Mouse (Mus musculus) intestine, embryonic 14.5 days (tissue): ENCODE results near the gene Cmas. TPM values are rescaled to one million over a fixed set of nuclear protein-coding genes. Genes with fewer than 3 reads are reported as not detected.

Experiments used
- ATAC-seq: fragments of 200-750 bp; cut with Nextera tagmentation; replicated peaks from 2 replicates; pipeline ENCODE4 v1.8.0; 2017; ENCODE audit warnings: low read depth, moderate number of reproducible peaks, moderate TSS enrichment, moderate library complexity; ENCODE audit not compliant: low FRiP score, low TSS enrichment
- DNase-seq: peaks from one replicate; pipeline ENCODE4 v3.0.0-alpha.2; 2018; ENCODE audit warnings: low spot score
- H3K27ac ChIP-seq: fragments of 300-500 bp; sonication (generic); 2 replicates; pipeline ENCODE4 v1.5.1; 2014; ENCODE audit warnings: low read depth, mild to moderate bottlenecking, control low read depth
- H3K27me3 ChIP-seq: fragments of 300-500 bp; sonication (generic); replicated peaks from 2 replicates; pipeline ENCODE4 v1.6.1; 2014; ENCODE audit warnings: low read length, control low read depth; ENCODE audit not compliant: control insufficient read depth, insufficient read depth
- H3K36me3 ChIP-seq: fragments of 300-500 bp; sonication (generic); 2 replicates; pipeline ENCODE4 v1.6.1; 2014; ENCODE audit warnings: low read length, control low read depth; ENCODE audit not compliant: control insufficient read depth, insufficient read depth
- H3K4me1 ChIP-seq: fragments of 300-500 bp; sonication (generic); replicated peaks from 2 replicates; pipeline ENCODE4 v1.6.1; 2014; ENCODE audit warnings: low read length, control low read depth, mixed read lengths; ENCODE audit not compliant: control insufficient read depth, insufficient read depth
- H3K4me2 ChIP-seq: fragments of 300-500 bp; sonication (generic); 2 replicates; pipeline ENCODE4 v1.6.1; 2014; ENCODE audit warnings: low read length
- H3K4me3 ChIP-seq: fragments of 300-500 bp; sonication (generic); 2 replicates; pipeline ENCODE4 v1.5.1; 2014; ENCODE audit warnings: low read depth, low read length, control low read depth, mixed read lengths
- H3K9ac ChIP-seq: fragments of 300-500 bp; sonication (generic); 2 replicates; pipeline ENCODE4 v1.6.1; 2014; ENCODE audit warnings: mild to moderate bottlenecking, low read length
- H3K9me3 ChIP-seq: fragments of 300-500 bp; sonication (generic); 2 replicates; pipeline ENCODE4 v1.6.1; 2016; ENCODE audit warnings: low read length, control low read depth; ENCODE audit not compliant: control insufficient read depth
- WGBS: fragments of 180-500 bp; shearing (Covaris S2); extraction: QIAGEN DNeasy Blood & Tissue Kit; methylation state at CpG from one replicate; pipeline ENCODE4 v1.1.7; 2014; 5-methylcytosine and 5-hydroxymethylcytosine counted together
- polyA plus RNA-seq: library from polyadenylated mRNA; unstranded; fragments of >200 nt; fragmentation: Nextera tagmentation; extraction: Ambion mirVana; gene quantifications from 2 replicates; pipeline ENCODE4 v1.2.1, GENCODE M21; 2014

The Cmas gene
- polyA plus RNA-seq, 1 experiment from 2014 or later = 112 TPM

- DNase-seq (no peak), ATAC-seq (no peak)
- Histone ChIP-seq H3K36me3 (no peaks in the 10 kb centered on the region), H3K4me3 (no peak overlapping the region), H3K9ac (no peak overlapping the region), H3K4me1 (peaks cover 30% of the 10 kb centered on the region), H3K9me3 (no peaks in the 10 kb centered on the region), H3K4me2 (no peak overlapping the region), H3K27me3 (no peaks in the 10 kb centered on the region), H3K27ac (no peak overlapping the region)
- WGBS = 38% methylated on average over 13 of the region's 13 CpGs
Measured at GRCm38 (mm10) chr6:142792241-142792968, 35.9 kb downstream of the Cmas start.

- ATAC-seq (no peak), DNase-seq (no peak)
- peak overlapping the region; percentile 14; the same call in 1 of the 2 replicates for H3K27ac ChIP-seq
Measured at GRCm38 (mm10) chr6:142793468-142793867, 37.0 kb downstream of the Cmas start.

GRCm38 (mm10) chr6:142795087-142795486 is 38.6 kb downstream of the Cmas start:
- Histone ChIP-seq H3K36me3 (no peaks in the 10 kb centered on the region), H3K9ac (no peak overlapping the region), H3K27me3 (no peaks in the 10 kb centered on the region), H3K4me2 (peak overlapping the region; percentile 27; the same call in 1 of the 2 replicates), H3K4me1 (peaks cover 30% of the 10 kb centered on the region), H3K27ac (peak overlapping the region; percentile 24; the same call in 1 of the 2 replicates), H3K9me3 (no peaks in the 10 kb centered on the region), H3K4me3 (no peak overlapping the region)
- WGBS = 38% methylated on average over 9 of the region's 9 CpGs
- no peak for DNase-seq
- peak; percentile 38; the same call in 1 of the 2 replicates for ATAC-seq

More at GRCm38 (mm10) chr6:142793468-142793867, 37.0 kb downstream of the Cmas start:
- 30% methylated on average over 7 of the region's 7 CpGs for WGBS
- H3K4me1 ChIP-seq = peaks cover 30% of the 10 kb centered on the region
- no peak overlapping the region for H3K4me3 ChIP-seq
- no peak overlapping the region for H3K9ac ChIP-seq
- no peaks in the 10 kb centered on the region for H3K36me3 ChIP-seq
- H3K9me3 ChIP-seq = no peaks in the 10 kb centered on the region
- no peak overlapping the region for H3K4me2 ChIP-seq
- no peaks in the 10 kb centered on the region for H3K27me3 ChIP-seq

- Histone ChIP-seq H3K4me2 (peak overlapping the region; percentile 27), H3K27me3 (no peaks in the 10 kb centered on the region), H3K4me3 (no peak overlapping the region), H3K4me1 (peaks cover 30% of the 10 kb centered on the region), H3K27ac (peak overlapping the region; percentile 65), H3K9ac (no peak overlapping the region), H3K36me3 (no peaks in the 10 kb centered on the region), H3K9me3 (no peaks in the 10 kb centered on the region)
- ATAC-seq (peak; percentile 38; the same call in 1 of the 2 replicates), DNase-seq (no peak)
- WGBS = 17% methylated on average over 15 of the region's 15 CpGs
Measured at GRCm38 (mm10) chr6:142795655-142796441, 39.4 kb downstream of the Cmas start.

- Histone ChIP-seq H3K9ac (no peak overlapping the region), H3K27ac (no peak overlapping the region), H3K27me3 (no peaks in the 10 kb centered on the region), H3K4me2 (no peak overlapping the region), H3K9me3 (no peaks in the 10 kb centered on the region), H3K4me1 (peaks cover 29% of the 10 kb centered on the region), H3K4me3 (no peak overlapping the region), H3K36me3 (no peaks in the 10 kb centered on the region)
- DNase-seq (no peak), ATAC-seq (no peak)
- WGBS = 85% methylated on average over 1 of the region's 1 CpGs
Measured at GRCm38 (mm10) chr6:142797996-142798395, 41.5 kb downstream of the Cmas start.

- Histone ChIP-seq H3K36me3 (no peaks in the 10 kb centered on the region), H3K9ac (no peak overlapping the region), H3K4me1 (peaks cover 23% of the 10 kb centered on the region), H3K4me2 (no peak overlapping the region), H3K9me3 (no peaks in the 10 kb centered on the region), H3K27ac (no peak overlapping the region), H3K27me3 (no peaks in the 10 kb centered on the region), H3K4me3 (no peak overlapping the region)
- no peak for DNase-seq
- 77% methylated on average over 9 of the region's 9 CpGs for WGBS
- ATAC-seq = no peak
Measured at GRCm38 (mm10) chr6:142798837-142799236, 42.4 kb downstream of the Cmas start.

GRCm38 (mm10) chr6:142799704-142800374 is 43.4 kb downstream of the Cmas start:
- Histone ChIP-seq H3K9me3 (no peaks in the 10 kb centered on the region), H3K27ac (no peak overlapping the region)
- peak; percentile 38; the same call in 1 of the 2 replicates for ATAC-seq

GRCm38 (mm10) chr6:142801687-142802086 is 45.2 kb downstream of the Cmas start:
- Histone ChIP-seq H3K27me3 (no peaks in the 10 kb centered on the region), H3K4me2 (no peak overlapping the region), H3K36me3 (no peaks in the 10 kb centered on the region), H3K27ac (no peak overlapping the region), H3K4me3 (no peak overlapping the region), H3K4me1 (peaks cover 7% of the 10 kb centered on the region; the same call in 1 of the 2 replicates), H3K9me3 (no peaks in the 10 kb centered on the region), H3K9ac (no peak overlapping the region)
- no peak for ATAC-seq
- 84% methylated on average over 5 of the region's 5 CpGs for WGBS
- no peak for DNase-seq

More at GRCm38 (mm10) chr6:142799704-142800374, 43.4 kb downstream of the Cmas start:
- H3K9ac ChIP-seq = no peak overlapping the region
- no peaks in the 10 kb centered on the region for H3K27me3 ChIP-seq
- H3K4me1 ChIP-seq = peaks cover 17% of the 10 kb centered on the region
- no peaks in the 10 kb centered on the region for H3K36me3 ChIP-seq
- H3K4me3 ChIP-seq = no peak overlapping the region
- H3K4me2 ChIP-seq = no peak overlapping the region
- no peak for DNase-seq
- 68% methylated on average over 7 of the region's 7 CpGs for WGBS
